Comparison of ENCODE assay signal across 23 mouse cellular contexts in genomic region chr2:148444472-148444871, GRCm38 (mm10). TPM values are rescaled to one million over a fixed set of nuclear protein-coding genes. Genes with fewer than 3 reads are reported as not detected.
DNase-seq lines count a peak whose midpoint lies in the region; ATAC-seq and TF ChIP-seq lines count a peak whose summit lies in the region.
"Had no signal": no experiment of that assay in that cellular context is flagged by ENCODE, and none has a peak within 500 bp of the region (broad histone marks: within the 10 kb centered on the region; RNA-seq: fewer than 3 reads in every experiment).

No protein-coding gene starts in this region.

- WGBS in hindbrain, embryonic 13.5 days, result 77% methylated on average over 1 of the region's 1 CpGs
- 75% methylated on average over 1 of the region's 1 CpGs for WGBS in hindbrain, embryonic 10.5 days
- 48% methylated on average over 1 of the region's 1 CpGs for WGBS in spleen, adult 2 months

- no peak overlapping the region for H3K4me2 ChIP-seq in hindbrain, embryonic 13.5 days
- H3K4me2 ChIP-seq: forebrain, embryonic 15.5 days; liver, embryonic 11.5 days; midbrain, embryonic 11.5 days; neural tube, embryonic 12.5 days had no signal

- H3K9me3 ChIP-seq in hindbrain, embryonic 13.5 days, result no peaks in the 10 kb centered on the region
- no peaks in the 10 kb centered on the region for H3K9me3 ChIP-seq in hindbrain, embryonic 10.5 days
- H3K9me3 ChIP-seq: forebrain, embryonic 15.5 days; limb, embryonic 10.5 days; neural tube, embryonic 12.5 days had no signal

- H3K27ac ChIP-seq in hindbrain, embryonic 13.5 days, result 0 out of 2 replicates have a peak overlapping the region, but pooled peaks have one; percentile 10
- H3K27ac ChIP-seq in hindbrain, embryonic 10.5 days, result no peak overlapping the region
- peak overlapping the region; percentile 22; the same call in 1 of the 2 replicates for H3K27ac ChIP-seq in spleen, adult 2 months (ENCODE audit: insufficient read depth, low read length)
- H3K27ac ChIP-seq: forebrain, embryonic 15.5 days; limb, embryonic 10.5 days; neural tube, embryonic 12.5 days had no signal

- H3K27me3 ChIP-seq in hindbrain, embryonic 13.5 days, result no peaks in the 10 kb centered on the region
- H3K27me3 ChIP-seq in hindbrain, embryonic 10.5 days (ENCODE audit: insufficient read depth, poor library complexity, severe bottlenecking), result no peaks in the 10 kb centered on the region
- no peaks in the 10 kb centered on the region for H3K27me3 ChIP-seq in spleen, adult 2 months (ENCODE audit: control insufficient read depth, insufficient read depth, low read length)
- H3K27me3 ChIP-seq: CH12.LX; forebrain, embryonic 15.5 days; neural tube, embryonic 12.5 days had no signal

- TF ChIP-seq CTCF in spleen, adult 2 months (IDR thresholded peaks at IDR 0.05; ENCODE audit: extremely low read depth, insufficient read depth, insufficient read length, insufficient replicate concordance), result no peak

- H3K9ac ChIP-seq in hindbrain, embryonic 13.5 days, result no peak overlapping the region
- H3K9ac ChIP-seq: forebrain, embryonic 15.5 days; neural tube, embryonic 12.5 days had no signal

- no peaks in the 10 kb centered on the region for H3K36me3 ChIP-seq in hindbrain, embryonic 13.5 days
- H3K36me3 ChIP-seq in hindbrain, embryonic 10.5 days, result no peaks in the 10 kb centered on the region
- no peaks in the 10 kb centered on the region for H3K36me3 ChIP-seq in spleen, adult 2 months (ENCODE audit: control insufficient read depth, insufficient read depth, low read length)
- H3K36me3 ChIP-seq: forebrain, embryonic 15.5 days; limb, embryonic 10.5 days; neural tube, embryonic 12.5 days had no signal

- ATAC-seq in hindbrain, embryonic 13.5 days (ENCODE audit: low FRiP score), result no peak
- ATAC-seq in frontal cortex, adult (ENCODE audit: low TSS enrichment), result no peak
- ATAC-seq: forebrain, embryonic 15.5 days had no signal

- no peak for TF ChIP-seq POLR2A in spleen, adult 2 months (IDR thresholded peaks at IDR 0.05; ENCODE audit: low read depth, low read length)

- no peaks in the 10 kb centered on the region for H3K4me1 ChIP-seq in hindbrain, embryonic 13.5 days (replicated peaks)
- H3K4me1 ChIP-seq in hindbrain, embryonic 10.5 days (replicated peaks), result peaks cover 13% of the 10 kb centered on the region
- H3K4me1 ChIP-seq in spleen, adult 2 months (ENCODE audit: control insufficient read depth, insufficient read depth, insufficient read length), result peaks cover 22% of the 10 kb centered on the region; the same call in 1 of the 2 replicates
- H3K4me1 ChIP-seq: forebrain, embryonic 15.5 days; limb, embryonic 10.5 days; neural tube, embryonic 12.5 days had no signal

- DNase-seq in heart, adult 11 months, result peak; percentile 85
- no peak for DNase-seq in heart, postnatal 10 days
- DNase-seq in hindbrain, embryonic 10.5 days (ENCODE audit: low spot score), result no peak
- no peak for DNase-seq in spleen, adult 2 months (ENCODE audit: low read depth in 1 of 2, low spot score in 2 of 2)
- DNase-seq in spleen, postnatal 4 days (ENCODE audit: low spot score in 2 of 2), result no peak
- DNase-seq in cerebellum, adult 11-12 months, result no peak
- DNase-seq: adrenal gland, adult 8-10 months; cerebellum, adult 18-20 months; cerebellum, postnatal 36 days; kidney, adult 8-10 months; spleen, adult 18-20 months had no signal

- intact Hi-C loops in heart, postnatal 10 days (cut with DNase I), result no loop called here

- H3K4me3 ChIP-seq in hindbrain, embryonic 13.5 days, result no peak overlapping the region
- H3K4me3 ChIP-seq in hindbrain, embryonic 10.5 days, result no peak overlapping the region
- H3K4me3 ChIP-seq in spleen, adult 2 months (ENCODE audit: extremely low read depth, insufficient read depth, insufficient read length), result no peak overlapping the region
- H3K4me3 ChIP-seq: erythroblast, embryonic 14.5 days; forebrain, embryonic 15.5 days; left cerebral cortex, adult 2 months; limb, embryonic 10.5 days; neural tube, embryonic 12.5 days had no signal

RNA-seq across cellular contexts. Expression of gene Cd93, which starts 1.1 kb away (rescaled TPM):
- 100 to 1,000 TPM; 163 to 201 TPM for total RNA-seq in heart, postnatal 10 days (2021)
- 7.4 and 8.2 TPM in 2 replicates for polyA plus RNA-seq in hindbrain, embryonic 13.5 days (2015; fragmentation: Nextera tagmentation; extraction: Ambion mirVana)
- polyA plus RNA-seq in hindbrain, embryonic 10.5 days (2016; fragmentation: Nextera tagmentation; extraction: Ambion mirVana), result 4.7 and 6.3 TPM in 2 replicates
- 7.2 and 7.5 TPM in 2 replicates for polyA plus RNA-seq in spleen, adult 2 months (2012; rRNA removed)

RNA-seq across cellular contexts. Expression of gene Thbd, which starts 36.5 kb away (rescaled TPM):
- 10 to 100 TPM; 54.0 to 55.4 TPM for total RNA-seq in heart, postnatal 10 days (2021)
- 8.8 and 10.3 TPM in 2 replicates for polyA plus RNA-seq in hindbrain, embryonic 13.5 days (2015; fragmentation: Nextera tagmentation; extraction: Ambion mirVana)
- polyA plus RNA-seq in hindbrain, embryonic 10.5 days (2016; fragmentation: Nextera tagmentation; extraction: Ambion mirVana), result 6.8 and 7.8 TPM in 2 replicates
- polyA plus RNA-seq in spleen, adult 2 months (2012; rRNA removed), result 39.1 and 44.9 TPM in 2 replicates
- total RNA-seq: CH12.LX had no signal
- polyA plus RNA-seq: erythroblast, embryonic 14.5 days had no signal

RNA-seq across cellular contexts. Expression of gene Sstr4, which starts 49.3 kb away (rescaled TPM):
- under 1 TPM; 0.77 to 0.89 TPM for total RNA-seq in heart, postnatal 10 days (2021)
- polyA plus RNA-seq in hindbrain, embryonic 13.5 days (2015; fragmentation: Nextera tagmentation; extraction: Ambion mirVana), result 2.1 and 2.5 TPM in 2 replicates
- 0.45 and 0.63 TPM in 2 replicates for polyA plus RNA-seq in hindbrain, embryonic 10.5 days (2016; fragmentation: Nextera tagmentation; extraction: Ambion mirVana)
- 0.26 and 1.2 TPM in 2 replicates for polyA plus RNA-seq in spleen, adult 2 months (2012; rRNA removed)
- total RNA-seq: CH12.LX; granulocyte monocyte progenitor cell, adult 5-6 weeks had no signal
- polyA plus RNA-seq: erythroblast, embryonic 14.5 days; thymus, postnatal 0 days had no signal
